Mouse (Mus musculus) liver, embryonic 13.5 days (tissue): ENCODE data around the gene Abcf1. TPM values are rescaled to one million over a fixed set of nuclear protein-coding genes. Genes with fewer than 3 reads are reported as not detected.
A peak's percentile ranks its signal among the peaks of the same experiment; 100 is the strongest.

ENCODE experiments used
- ATAC-seq: fragments of 200-750 bp; cut with Nextera tagmentation; 2 replicates; pipeline ENCODE4 v1.8.0; 2017; ENCODE audit warnings: low read depth, mild to moderate bottlenecking, moderate number of reproducible peaks, moderate library complexity
- DNase-seq: peaks from one replicate; pipeline ENCODE4 v3.0.0; 2022
- H3K27ac ChIP-seq: fragments of 300-500 bp; sonication (generic); 2 replicates; pipeline ENCODE4 v1.5.1; 2015; ENCODE audit warnings: moderate library complexity, mild to moderate bottlenecking, inconsistent platforms
- H3K27me3 ChIP-seq: fragments of 300-500 bp; sonication (generic); 2 replicates; pipeline ENCODE4 v1.6.1; 2015; ENCODE audit warnings: mild to moderate bottlenecking, inconsistent platforms
- H3K36me3 ChIP-seq: fragments of 300-500 bp; sonication (generic); 2 replicates; pipeline ENCODE4 v1.6.1; 2015; ENCODE audit warnings: mild to moderate bottlenecking, inconsistent platforms
- H3K4me1 ChIP-seq: fragments of 300-500 bp; sonication (generic); replicated peaks from 2 replicates; pipeline ENCODE4 v1.6.1; 2015; ENCODE audit warnings: inconsistent platforms
- H3K4me2 ChIP-seq: fragments of 300-500 bp; sonication (generic); 2 replicates; pipeline ENCODE4 v1.6.1; 2015; ENCODE audit warnings: inconsistent platforms, mild to moderate bottlenecking, moderate library complexity
- H3K4me3 ChIP-seq: fragments of 300-500 bp; sonication (generic); replicated peaks from 2 replicates; pipeline ENCODE4 v1.5.1; 2015; ENCODE audit warnings: mild to moderate bottlenecking, inconsistent platforms
- H3K9ac ChIP-seq: fragments of 300-500 bp; sonication (generic); 2 replicates; pipeline ENCODE4 v1.6.1; 2015; ENCODE audit warnings: mild to moderate bottlenecking, inconsistent platforms
- H3K9me3 ChIP-seq: fragments of 300-500 bp; sonication (generic); replicated peaks from 2 replicates; pipeline ENCODE4 v1.6.1; 2016; ENCODE audit warnings: inconsistent platforms
- WGBS: fragments of 180-500 bp; shearing (Covaris S2); methylation state at CpG from one replicate; pipeline ENCODE4 v1.1.7; 2015; ENCODE audit not compliant: insufficient replicate concordance; 5-methylcytosine and 5-hydroxymethylcytosine counted together
- polyA plus RNA-seq: library from polyadenylated mRNA; unstranded; fragments of >200 nt; fragmentation: Nextera tagmentation; extraction: Ambion mirVana; gene quantifications from 2 replicates; pipeline ENCODE4 v1.2.1, GENCODE M21; 2015

Gene Abcf1
- polyA plus RNA-seq, 1 experiment from 2014 or later, result 81.3 TPM

DNA sequence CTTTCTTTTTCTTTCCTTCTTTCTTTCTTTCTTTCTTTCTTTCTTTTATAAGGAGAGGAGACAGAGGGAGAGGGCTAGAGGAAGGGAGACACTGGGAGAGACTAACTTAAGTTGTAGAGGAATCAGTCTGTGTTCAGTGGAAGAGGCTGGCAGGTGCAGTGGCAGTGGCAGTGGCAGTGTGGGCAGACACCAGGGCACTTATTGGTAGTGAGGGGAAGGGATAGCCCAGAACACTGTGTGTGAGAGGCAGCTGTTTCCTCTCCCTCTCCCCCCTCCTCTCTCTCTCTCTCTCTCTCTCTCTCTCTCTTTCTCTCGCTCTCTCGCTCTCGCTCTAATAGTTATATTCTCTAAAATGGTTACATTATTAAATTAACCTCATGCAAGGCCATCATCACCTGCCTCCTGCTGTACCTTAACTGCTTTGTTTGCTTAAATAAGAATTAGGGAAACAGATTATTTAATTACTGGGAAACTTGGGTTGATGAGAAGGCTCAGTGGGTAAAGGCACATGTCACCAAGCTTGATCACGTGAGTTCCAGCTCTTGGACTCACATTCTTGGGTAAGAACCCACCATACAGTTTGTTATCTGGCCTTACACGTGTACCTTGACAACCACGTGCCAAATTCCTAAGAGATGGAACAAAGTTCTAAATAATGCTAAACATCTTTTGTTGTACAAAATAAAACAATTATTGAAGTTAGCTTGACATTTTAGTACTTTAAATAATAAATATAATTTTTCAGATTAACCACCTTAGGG is 29.2 kb upstream of the Abcf1 start:
- H3K27ac ChIP-seq, result peak overlapping the region; percentile 82
- peaks cover 16% of the 10 kb centered on the region for H3K9me3 ChIP-seq
- peaks cover 27% of the 10 kb centered on the region for H3K36me3 ChIP-seq
- H3K9ac ChIP-seq, result peak overlapping the region; percentile 67
- H3K4me3 ChIP-seq, result peak overlapping the region; percentile 56
- H3K4me1 ChIP-seq, result peaks cover 85% of the 10 kb centered on the region
- 43% methylated on average over 6 of the region's 6 CpGs for WGBS
- DNase-seq (no peak), ATAC-seq (no peak)
- peak overlapping the region; percentile 58 for H3K4me2 ChIP-seq
- H3K27me3 ChIP-seq, result no peaks in the 10 kb centered on the region

DNA sequence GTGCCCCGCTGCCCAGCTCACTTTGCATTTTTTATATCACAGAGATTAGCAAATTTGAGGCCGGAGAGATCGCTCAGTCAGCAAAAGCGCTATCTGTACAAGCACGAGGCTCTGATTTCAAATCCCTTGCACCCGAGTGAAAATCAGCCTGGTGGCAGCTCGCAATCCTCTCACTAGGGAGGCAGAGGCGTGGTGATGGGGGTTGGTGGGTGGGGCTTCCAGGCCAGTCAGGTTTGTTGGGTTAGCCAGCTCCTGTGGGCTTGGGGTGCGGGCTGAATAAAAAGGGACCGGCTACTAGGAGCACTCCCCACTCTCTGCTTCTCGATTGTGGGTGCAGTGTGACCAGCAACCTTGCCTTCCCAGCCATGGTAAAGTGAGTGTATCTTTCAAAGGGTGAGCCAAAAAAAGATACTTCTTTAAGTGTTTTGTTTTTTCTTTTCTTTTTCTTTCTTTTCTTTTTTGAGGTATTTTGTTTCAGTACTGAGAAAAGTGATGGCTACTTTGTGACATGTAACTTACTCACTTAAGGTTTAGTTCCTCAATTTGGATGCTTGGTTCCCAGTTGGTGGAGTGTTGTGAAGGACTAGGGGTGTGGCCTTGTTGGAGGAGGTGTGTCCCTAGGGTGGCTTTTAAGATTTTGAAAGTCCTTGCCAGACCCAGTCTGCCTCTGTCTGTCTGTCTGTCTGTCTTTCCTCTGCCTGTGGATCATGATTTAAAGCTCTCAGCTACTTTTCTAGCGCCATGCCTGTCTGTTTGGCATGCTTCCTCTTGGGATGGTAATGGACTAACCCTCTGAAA is 28.4 kb upstream of the Abcf1 start:
- H3K4me3 ChIP-seq, result peak overlapping the region; percentile 56
- H3K9ac ChIP-seq, result peak overlapping the region; percentile 67
- H3K4me2 ChIP-seq, result peak overlapping the region; percentile 58
- peaks cover 82% of the 10 kb centered on the region for H3K4me1 ChIP-seq
- H3K36me3 ChIP-seq, result peaks cover 19% of the 10 kb centered on the region
- no peaks in the 10 kb centered on the region for H3K27me3 ChIP-seq
- DNase-seq (peak; percentile 61), ATAC-seq (peak; percentile 50)
- 33% methylated on average over 12 of the region's 12 CpGs for WGBS
- peak overlapping the region; percentile 82 for H3K27ac ChIP-seq
- peaks cover 14% of the 10 kb centered on the region for H3K9me3 ChIP-seq

DNA sequence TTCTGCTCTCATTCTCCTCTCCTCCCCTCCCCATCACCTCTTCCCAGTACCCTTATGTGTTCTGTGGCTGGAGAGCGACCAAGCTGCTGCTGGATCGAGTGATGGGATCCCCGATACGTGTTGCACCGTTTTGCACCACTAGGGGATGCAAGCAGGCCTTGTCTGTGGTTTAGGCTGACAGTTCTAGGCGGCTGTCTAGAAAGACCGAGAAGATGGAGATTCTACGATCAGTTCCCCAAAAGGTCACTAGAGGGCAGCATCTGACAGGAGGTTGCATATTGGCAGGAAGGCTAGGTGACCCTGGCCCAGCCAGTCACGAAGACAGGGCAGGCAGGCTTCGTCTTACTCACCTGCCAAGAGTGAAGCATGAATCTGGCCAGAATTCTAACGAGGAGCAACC is 27.4 kb upstream of the Abcf1 start:
- H3K9ac ChIP-seq, result peak overlapping the region; percentile 42; the same call in 1 of the 2 replicates
- H3K4me3 ChIP-seq, result 0 out of 2 replicates have a peak overlapping the region, but pooled peaks have one; percentile 56
- H3K4me1 ChIP-seq, result peaks cover 73% of the 10 kb centered on the region
- no peaks in the 10 kb centered on the region for H3K27me3 ChIP-seq
- peaks cover 5% of the 10 kb centered on the region; the same call in 1 of the 2 replicates for H3K9me3 ChIP-seq
- 1% methylated on average over 11 of the region's 11 CpGs for WGBS
- peak; percentile 41 for ATAC-seq
- H3K36me3 ChIP-seq, result peaks cover 10% of the 10 kb centered on the region
- DNase-seq, result peak; percentile 93
- peak overlapping the region; percentile 86 for H3K4me2 ChIP-seq
- H3K27ac ChIP-seq, result peak overlapping the region; percentile 82

GRCm38 (mm10) chr17:35994879-35995240 is 25.3 kb upstream of the Abcf1 start:
- peak overlapping the region; percentile 82 for H3K27ac ChIP-seq
- peak overlapping the region; percentile 86 for H3K4me2 ChIP-seq
- peaks cover 52% of the 10 kb centered on the region for H3K4me1 ChIP-seq
- H3K9ac ChIP-seq, result peak overlapping the region; percentile 82
- ATAC-seq (no peak), DNase-seq (no peak)
- under 1% methylated on average over 14 of the region's 14 CpGs for WGBS
- no peaks in the 10 kb centered on the region for H3K27me3 ChIP-seq
- no peaks in the 10 kb centered on the region for H3K9me3 ChIP-seq
- peaks cover 3% of the 10 kb centered on the region; the same call in 1 of the 2 replicates for H3K36me3 ChIP-seq
- H3K4me3 ChIP-seq, result peak overlapping the region; percentile 73

DNA sequence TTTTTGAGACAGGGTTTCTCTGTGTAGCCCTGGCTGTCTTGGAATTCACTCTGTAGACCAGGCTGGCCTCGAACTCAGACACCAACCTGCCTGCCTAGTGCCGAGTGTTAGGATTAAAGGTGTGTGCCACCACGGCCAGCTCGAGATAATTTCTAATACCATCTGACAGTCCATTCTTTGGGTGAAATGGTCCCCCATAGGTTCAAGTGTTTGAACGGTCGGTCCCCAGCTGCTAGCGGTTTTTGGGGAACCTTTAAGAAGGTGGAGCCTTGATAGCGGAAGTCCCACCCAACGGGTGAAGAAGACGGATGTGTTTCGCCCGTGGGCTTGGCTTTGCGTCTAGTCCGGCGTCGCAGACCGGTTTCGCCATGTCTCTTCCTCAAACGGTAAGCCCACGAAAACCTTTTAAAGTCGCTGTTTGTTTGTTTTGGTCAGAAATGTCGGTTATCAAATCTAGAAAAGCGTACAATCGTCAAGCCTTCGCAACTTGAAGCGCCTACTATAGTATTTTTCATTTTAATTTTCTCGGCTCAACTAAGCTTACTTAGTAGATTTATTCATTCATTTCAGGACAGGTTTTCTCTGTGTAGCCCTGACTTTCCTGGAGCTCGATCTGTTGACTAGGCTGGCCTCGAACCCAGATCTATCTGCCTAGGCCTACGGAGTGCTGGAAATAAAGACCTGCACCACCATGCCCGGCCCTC is 24.8 kb upstream of the Abcf1 start:
- H3K27me3 ChIP-seq, result no peaks in the 10 kb centered on the region
- H3K27ac ChIP-seq, result peak overlapping the region; percentile 82

DNA sequence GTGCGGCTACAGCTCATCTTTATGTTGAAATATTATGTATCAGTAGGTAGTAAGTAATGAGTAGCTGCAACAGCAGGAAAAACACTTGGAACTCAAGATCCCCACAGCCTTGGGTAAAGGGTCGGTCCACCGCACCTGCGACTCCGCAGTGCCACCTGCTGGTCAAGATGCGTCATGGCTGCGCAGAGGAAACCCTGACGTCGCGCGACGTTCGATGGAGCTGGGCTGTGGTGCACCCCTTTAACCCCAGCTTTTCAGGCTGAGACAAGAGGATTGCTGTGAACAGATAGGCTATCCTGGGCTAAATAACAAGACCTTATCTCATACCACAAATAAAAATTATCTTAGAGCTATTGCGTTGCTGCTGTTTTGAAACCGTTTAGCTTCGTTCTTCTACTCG is 24.1 kb upstream of the Abcf1 start:
- H3K27ac ChIP-seq, result no peak overlapping the region
- no peaks in the 10 kb centered on the region for H3K27me3 ChIP-seq
- H3K4me2 ChIP-seq, result peak overlapping the region; percentile 86
- ATAC-seq, result peak; percentile 52
- peaks cover 41% of the 10 kb centered on the region for H3K4me1 ChIP-seq
- H3K9ac ChIP-seq, result peak overlapping the region; percentile 48; the same call in 1 of the 2 replicates
- 2% methylated on average over 17 of the region's 17 CpGs for WGBS
- peak; percentile 72 for DNase-seq
- H3K4me3 ChIP-seq, result peak overlapping the region; percentile 73
- peaks cover 4% of the 10 kb centered on the region; the same call in 1 of the 2 replicates for H3K36me3 ChIP-seq
- H3K9me3 ChIP-seq, result no peaks in the 10 kb centered on the region

More for the DNA sequence above, 24.8 kb upstream of the Abcf1 start:
- H3K9ac ChIP-seq, result peak overlapping the region; percentile 82
- ATAC-seq, result peak; percentile 69
- peak; percentile 78 for DNase-seq
- no peaks in the 10 kb centered on the region for H3K9me3 ChIP-seq
- H3K4me1 ChIP-seq, result peaks cover 47% of the 10 kb centered on the region
- H3K36me3 ChIP-seq, result peaks cover 1% of the 10 kb centered on the region; the same call in 1 of the 2 replicates
- under 1% methylated on average over 31 of the region's 31 CpGs for WGBS
- peak overlapping the region; percentile 86 for H3K4me2 ChIP-seq
- peak overlapping the region; percentile 73 for H3K4me3 ChIP-seq

GRCm38 (mm10) chr17:35991781-35992180 is 22.2 kb upstream of the Abcf1 start:
- peaks cover 22% of the 10 kb centered on the region for H3K4me1 ChIP-seq
- H3K36me3 ChIP-seq, result peaks cover 19% of the 10 kb centered on the region
- no peaks in the 10 kb centered on the region for H3K9me3 ChIP-seq
- no peak overlapping the region for H3K4me3 ChIP-seq
- H3K27me3 ChIP-seq, result no peaks in the 10 kb centered on the region
- no peak overlapping the region for H3K9ac ChIP-seq
- ATAC-seq, result no peak
- DNase-seq, result no peak
- no peak overlapping the region for H3K4me2 ChIP-seq
- H3K27ac ChIP-seq, result no peak overlapping the region
- 47% methylated on average over 10 of the region's 10 CpGs for WGBS

DNA sequence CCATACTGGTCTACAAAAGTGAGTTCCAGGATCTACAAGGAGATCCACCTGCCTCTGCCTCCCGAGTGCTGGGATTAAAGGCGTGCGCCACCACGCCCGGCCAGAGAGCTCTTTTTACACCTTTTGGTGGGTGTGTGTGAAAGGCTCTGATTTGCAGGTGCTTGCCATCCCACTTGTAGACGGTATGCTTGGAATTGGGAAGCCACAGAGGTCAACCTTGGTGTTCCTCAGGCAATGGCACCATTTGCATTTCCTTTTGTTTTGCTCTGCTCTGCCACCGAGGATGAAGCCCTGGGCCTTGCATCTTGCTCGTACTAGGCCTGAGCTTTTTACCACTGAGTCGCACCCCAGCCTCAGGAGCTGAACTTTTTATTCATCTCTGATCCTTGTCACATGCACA is 12.2 kb upstream of the Abcf1 start:
- ATAC-seq (no peak), DNase-seq (no peak)
- 82% methylated on average over 9 of the region's 9 CpGs for WGBS
- peaks cover 38% of the 10 kb centered on the region for H3K4me1 ChIP-seq
- no peak overlapping the region for H3K9ac ChIP-seq
- 0 out of 2 replicates have a peak overlapping the region, but pooled peaks have one; percentile 76 for H3K4me3 ChIP-seq
- H3K4me2 ChIP-seq, result peak overlapping the region; percentile 98; the same call in 1 of the 2 replicates
- peaks cover 33% of the 10 kb centered on the region for H3K36me3 ChIP-seq
- H3K9me3 ChIP-seq, result no peaks in the 10 kb centered on the region
- H3K27me3 ChIP-seq, result no peaks in the 10 kb centered on the region
- no peak overlapping the region for H3K27ac ChIP-seq

DNA sequence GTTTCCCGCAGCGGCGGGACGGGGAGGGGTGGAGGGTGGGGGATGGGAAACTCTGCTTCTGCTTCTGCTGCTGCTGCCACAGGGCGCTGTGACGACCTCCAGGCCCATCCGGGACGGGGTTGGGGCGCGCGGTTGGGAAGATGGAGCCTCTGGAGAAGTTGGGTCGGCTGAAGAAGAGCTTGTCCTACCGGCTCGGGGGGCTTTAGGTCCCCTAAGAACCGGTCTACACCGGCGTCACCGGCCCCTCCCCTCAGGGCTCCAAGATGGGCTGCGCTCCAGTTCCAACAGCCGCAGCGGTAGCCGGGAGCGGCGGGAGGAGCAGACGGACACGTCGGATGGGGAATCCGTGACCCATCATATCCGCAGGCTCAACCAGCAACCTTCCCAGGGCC is 10.8 kb upstream of the Abcf1 start:
- peak overlapping the region; percentile 78 for H3K9ac ChIP-seq
- under 1% methylated on average over 29 of the region's 29 CpGs for WGBS
- peaks cover 38% of the 10 kb centered on the region for H3K4me1 ChIP-seq
- peak overlapping the region; percentile 81 for H3K27ac ChIP-seq
- H3K9me3 ChIP-seq, result no peaks in the 10 kb centered on the region
- H3K4me2 ChIP-seq, result peak overlapping the region; percentile 98
- H3K4me3 ChIP-seq, result peak overlapping the region; percentile 76
- no peaks in the 10 kb centered on the region for H3K27me3 ChIP-seq
- peaks cover 34% of the 10 kb centered on the region for H3K36me3 ChIP-seq
- no peak for DNase-seq
- peak; percentile 14 for ATAC-seq

DNA sequence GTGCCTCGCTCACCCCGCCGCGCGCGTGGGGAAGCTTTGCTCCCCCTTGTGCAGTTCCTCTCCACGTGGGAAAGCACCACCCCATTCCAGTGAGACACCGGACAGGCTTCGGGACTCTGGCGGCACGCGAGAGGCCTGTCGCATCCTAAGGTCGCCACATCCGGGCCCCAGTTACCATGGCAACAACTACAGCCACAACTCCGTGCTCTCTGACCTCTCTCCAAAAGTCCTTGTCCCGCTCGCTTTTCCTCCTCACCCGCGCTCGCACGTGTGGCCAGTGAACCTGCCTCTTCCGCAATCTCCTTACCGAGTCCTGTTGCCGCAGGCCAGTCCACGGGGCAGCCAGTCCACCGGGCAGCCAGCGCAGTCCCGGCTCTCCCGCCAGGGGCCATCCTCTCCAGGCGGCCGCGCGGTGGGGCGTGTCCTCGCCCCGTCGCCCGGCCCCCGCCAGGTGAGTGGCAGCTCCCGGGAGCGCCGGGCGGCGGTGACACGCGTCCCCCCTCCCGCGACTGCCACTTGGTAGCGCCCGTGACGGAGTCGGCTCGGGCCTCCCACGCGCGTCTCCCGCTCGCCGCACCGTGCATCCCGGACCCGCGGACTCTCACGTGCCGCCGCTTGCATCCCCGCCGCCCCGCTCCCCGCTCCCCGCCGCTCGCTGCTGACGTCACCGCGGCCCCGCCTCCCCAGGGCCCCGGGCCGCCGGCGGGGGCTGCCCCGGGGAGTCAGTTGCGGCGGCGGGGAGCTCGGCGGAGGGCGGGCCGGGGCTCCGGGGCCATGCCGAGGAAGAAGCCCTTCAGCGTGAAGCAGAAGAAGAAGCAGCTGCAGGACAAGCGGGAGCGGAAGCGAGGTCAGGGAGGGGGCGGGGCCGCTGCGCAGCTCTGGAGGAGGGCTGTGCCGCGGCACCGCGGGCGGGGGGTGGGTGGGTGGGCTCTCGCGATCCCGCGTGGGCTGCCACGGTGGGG is 10.1 kb upstream of the Abcf1 start, which contains the start of the genes Gnl1 and Prr3:
Gene Gnl1, plus strand, starts transcription at position 451 of the 962 bp plus-strand sequence.
Gene Prr3, minus strand, starts transcription at position 836 of the 962 bp plus-strand sequence.
- H3K4me3 ChIP-seq, result peak within 1 kb of the TSS; percentile 76
- H3K4me2 ChIP-seq, result peak within 1 kb of the TSS; percentile 98
- peaks cover 38% of the 10 kb centered on the region for H3K4me1 ChIP-seq
- H3K27me3 ChIP-seq, result no peaks in the 10 kb centered on the region
- DNase-seq (peak; percentile 82), ATAC-seq (peak; percentile 86)
- peak within 1 kb of the TSS; percentile 81 for H3K27ac ChIP-seq
- H3K36me3 ChIP-seq, result peaks cover 37% of the 10 kb centered on the region
- peak within 1 kb of the TSS; percentile 78 for H3K9ac ChIP-seq
- WGBS, result under 1% methylated on average over 108 of the region's 109 CpGs
- no peaks in the 10 kb centered on the region for H3K9me3 ChIP-seq
